Mouse (Mus musculus) lung, adult 2 months (tissue): ENCODE results near the gene Kcnh4. TPM values are rescaled to one million over a fixed set of nuclear protein-coding genes. Genes with fewer than 3 reads are reported as not detected.

ENCODE experiments used
- DNase-seq: peaks from one replicate; pipeline ENCODE4 v3.0.0; 2022
- H3K4me1 ChIP-seq: fragments of 200-500 bp; 2 replicates; pipeline ENCODE4 v1.6.1; 2011; ENCODE audit warnings: low read length; ENCODE audit not compliant: control insufficient read depth, insufficient read depth
- H3K4me3 ChIP-seq: fragments of 200-500 bp; replicated peaks from 2 replicates; pipeline ENCODE3; 2011; ENCODE audit warnings: low read depth, mild to moderate bottlenecking, control low read depth, low read length; ENCODE audit errors: extremely low read depth
- CTCF ChIP-seq: fragments of 200-500 bp; IDR thresholded peaks from 2 replicates; pipeline ENCODE4 v1.5.1; 2011; ENCODE audit warnings: mild to moderate bottlenecking, low read length, control low read depth; ENCODE audit not compliant: insufficient read depth
- POLR2A ChIP-seq: fragments of 200-500 bp; IDR thresholded peaks from 2 replicates; pipeline ENCODE4 v1.6.1; 2011; ENCODE audit warnings: low read depth, mild to moderate bottlenecking, control low read depth, low read length, borderline replicate concordance; ENCODE audit errors: extremely low read depth
- WGBS: fragments of 180-500 bp; shearing (Covaris S2); methylation state at CpG from one replicate; pipeline ENCODE4 v1.1.7; 2018; 5-methylcytosine and 5-hydroxymethylcytosine counted together
- polyA plus RNA-seq: library from polyadenylated mRNA; depleted of rRNA; stranded (reverse); fragments of >200 nt; gene quantifications from 2 replicates; pipeline ENCODE4 v1.2.3, GENCODE M21; 2012

Gene Kcnh4
- polyA plus RNA-seq, 1 experiment = 1.1 TPM

DNA sequence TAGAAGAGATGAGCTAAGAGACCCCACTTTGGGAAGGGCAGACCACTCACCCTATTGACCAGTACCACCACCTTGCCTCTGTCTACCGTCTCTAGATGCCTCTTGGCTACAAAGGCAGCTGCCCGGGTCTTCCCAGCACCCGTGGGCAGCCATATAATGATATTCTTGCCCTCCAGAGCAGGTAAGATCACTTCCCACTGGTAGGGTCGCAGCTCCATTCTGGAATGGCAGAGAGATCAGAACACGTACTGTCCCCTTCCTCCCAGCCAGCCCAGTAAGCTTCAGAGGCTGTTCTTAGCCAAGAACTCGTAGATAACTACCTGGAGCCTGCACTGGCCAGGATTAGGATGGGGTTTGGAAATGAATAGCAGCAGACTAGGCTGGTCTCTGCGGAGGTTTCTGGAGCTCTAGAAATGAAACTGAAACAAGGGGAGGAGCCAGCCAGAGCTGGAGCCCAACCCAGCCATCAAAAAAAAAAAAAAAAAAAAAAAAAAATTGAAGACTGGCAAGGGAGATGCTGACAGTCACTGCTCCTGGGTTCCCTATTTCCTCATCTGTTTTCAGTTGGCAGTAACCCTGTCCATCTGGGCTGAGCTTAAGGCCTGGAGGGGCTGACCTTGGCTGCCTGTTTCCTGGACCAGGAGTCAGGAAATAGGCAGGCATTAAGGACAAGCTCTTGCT lies 55.8 kb downstream of the Kcnh4 start, which contains the start of gene Dhx58:
Gene Dhx58 (minus strand): TSS at position 421 of the 681 bp plus-strand sequence.
- WGBS = 45% methylated on average over 7 of the region's 7 CpGs
- Histone ChIP-seq H3K4me3 (peak within 1 kb of the TSS; percentile 66), H3K4me1 (peaks cover 13% of the 10 kb centered on the region)
- TF ChIP-seq CTCF = no peak
- peak; percentile 20; the same call in 1 of the 2 replicates for TF ChIP-seq POLR2A
- DNase-seq = no peak

DNA sequence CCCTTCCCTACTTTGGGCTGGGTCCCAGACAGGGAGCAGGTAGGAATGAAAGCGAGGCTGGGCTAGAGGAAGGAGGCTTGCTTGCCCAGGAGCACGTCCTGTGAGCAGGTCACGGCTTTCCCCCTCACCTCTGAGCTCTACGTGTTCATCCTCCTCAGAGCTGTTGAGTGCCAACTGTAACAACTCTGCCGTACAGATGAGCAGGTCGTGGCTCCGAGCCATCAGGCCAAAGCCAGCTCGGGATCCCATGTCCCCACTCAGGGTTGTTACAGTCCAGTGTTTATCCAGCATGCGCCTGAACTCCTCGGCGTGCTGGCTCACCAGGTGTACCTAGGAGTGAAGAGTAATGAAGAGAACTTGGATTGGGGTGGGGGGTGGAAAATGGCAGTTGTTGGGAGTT lies 56.4 kb downstream of the Kcnh4 start:
- Histone ChIP-seq H3K4me3 (no peak overlapping the region), H3K4me1 (peaks cover 13% of the 10 kb centered on the region)
- DNase-seq = no peak
- 34% methylated on average over 11 of the region's 11 CpGs for WGBS
- TF ChIP-seq CTCF (no peak), POLR2A (no peak)

DNA sequence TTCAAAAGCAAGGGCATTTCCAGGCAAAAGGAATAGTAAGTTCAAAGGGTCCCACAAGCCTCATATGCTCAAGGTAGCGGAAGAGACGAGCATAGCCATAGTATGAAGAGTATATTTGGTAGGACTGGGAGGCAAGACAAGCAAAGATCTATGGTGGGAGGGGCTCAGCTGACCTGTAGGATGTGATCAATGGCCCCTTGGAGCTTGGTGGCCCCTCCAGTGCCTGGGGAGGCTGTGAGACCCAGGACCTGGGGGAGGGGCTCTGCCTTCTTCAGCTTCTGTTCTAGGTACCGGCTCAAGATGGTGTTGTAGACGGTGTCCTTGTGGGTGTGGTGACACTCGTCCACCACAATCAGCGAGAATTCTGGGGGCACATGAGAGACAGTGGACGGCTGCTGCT lies 56.8 kb downstream of the Kcnh4 start:
- TF ChIP-seq POLR2A (no peak), CTCF (no peak)
- Histone ChIP-seq H3K4me1 (peaks cover 13% of the 10 kb centered on the region), H3K4me3 (peak overlapping the region; percentile 38)
- WGBS = 39% methylated on average over 7 of the region's 7 CpGs
- DNase-seq = no peak

DNA sequence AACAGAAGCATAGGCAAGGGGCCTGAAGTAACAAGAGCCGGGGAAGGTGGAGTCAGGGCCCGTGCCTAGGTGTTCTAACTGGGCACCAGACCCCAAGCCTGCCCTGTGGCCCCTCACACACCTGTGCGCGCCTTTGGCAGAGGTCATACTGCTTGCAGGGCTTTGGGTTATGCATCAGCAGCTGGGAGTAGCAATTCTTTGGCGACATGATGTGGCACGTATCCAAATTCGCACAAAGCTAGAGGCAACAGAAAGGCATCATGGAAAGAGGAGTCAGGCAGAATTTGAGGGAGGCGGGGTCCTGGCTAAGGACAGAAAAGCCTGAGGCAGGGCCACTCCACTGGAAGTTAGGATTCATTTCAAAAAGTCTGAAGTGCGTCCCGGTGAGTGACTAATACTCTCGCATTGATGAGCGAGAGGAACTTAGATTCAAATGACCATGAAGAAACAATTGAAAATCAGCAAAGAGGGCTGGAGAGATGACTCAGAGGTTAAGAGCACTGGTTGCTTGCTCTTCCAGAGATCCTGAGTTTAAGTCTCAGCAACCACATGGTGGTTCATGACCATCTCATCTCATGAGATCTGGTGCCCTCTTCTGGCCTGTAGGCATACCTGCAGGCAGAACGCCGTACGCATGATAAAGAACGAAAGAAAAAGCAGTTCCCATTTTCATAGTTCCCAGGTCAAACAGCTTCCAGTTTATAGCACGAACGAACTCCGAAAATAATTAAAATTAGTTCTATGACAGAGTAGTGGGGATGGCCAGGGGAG lies 57.5 kb downstream of the Kcnh4 start:
- Histone ChIP-seq H3K4me3 (peak overlapping the region; percentile 38), H3K4me1 (peaks cover 13% of the 10 kb centered on the region)
- TF ChIP-seq CTCF = peak; percentile 99
- TF ChIP-seq POLR2A = no peak
- peak; percentile 51 for DNase-seq
- WGBS = 39% methylated on average over 19 of the region's 19 CpGs

DNA sequence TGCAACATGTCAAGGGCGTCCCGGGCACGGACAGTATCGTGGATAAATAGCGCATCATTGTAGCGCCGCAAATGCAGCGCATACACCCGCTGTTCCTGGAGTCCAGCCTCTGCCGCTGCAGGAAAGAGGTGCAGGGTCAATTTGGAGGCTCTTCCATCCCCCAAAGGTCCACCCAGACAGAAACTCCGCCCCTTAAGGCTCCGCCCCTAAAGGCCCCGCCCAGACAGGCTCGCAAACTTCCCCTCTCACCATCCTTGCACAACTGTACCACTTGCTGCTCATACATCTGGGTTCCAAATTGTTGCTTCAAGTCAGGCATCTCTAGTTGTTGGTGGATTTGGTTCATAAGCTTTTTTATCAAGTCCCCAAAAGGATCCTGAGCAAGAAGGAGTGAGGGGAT lies 58.4 kb downstream of the Kcnh4 start:
- WGBS = 18% methylated on average over 14 of the region's 14 CpGs
- Histone ChIP-seq H3K4me1 (peaks cover 13% of the 10 kb centered on the region), H3K4me3 (peak overlapping the region; percentile 25)
- TF ChIP-seq CTCF (no peak), POLR2A (no peak; the same call in 1 of the 2 replicates)
- DNase-seq = peak; percentile 63

DNA sequence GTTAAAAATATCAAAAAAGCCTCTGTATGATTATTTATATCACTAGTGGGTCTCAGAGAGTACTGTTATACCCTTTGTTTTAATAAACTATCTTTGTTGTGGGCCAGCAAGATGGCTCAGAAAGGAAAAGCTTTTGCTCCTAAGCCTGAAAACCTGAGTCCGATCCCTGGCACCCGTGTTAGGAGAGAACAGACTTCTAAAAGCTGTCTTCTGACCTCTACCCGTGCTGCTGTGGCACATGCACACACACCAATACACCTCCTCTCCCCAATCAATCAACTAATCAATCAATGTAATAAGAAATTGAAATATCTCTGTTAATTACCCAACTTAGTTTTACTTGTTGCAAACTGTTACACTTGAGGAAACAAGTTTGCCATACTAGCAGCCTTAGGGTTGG lies 59.0 kb downstream of the Kcnh4 start:
- H3K4me1 ChIP-seq = peaks cover 13% of the 10 kb centered on the region
- no peak for DNase-seq
- no peak for TF ChIP-seq CTCF
- TF ChIP-seq POLR2A = no peak
- H3K4me3 ChIP-seq = no peak overlapping the region
- WGBS = 76% methylated on average over 3 of the region's 3 CpGs

DNA sequence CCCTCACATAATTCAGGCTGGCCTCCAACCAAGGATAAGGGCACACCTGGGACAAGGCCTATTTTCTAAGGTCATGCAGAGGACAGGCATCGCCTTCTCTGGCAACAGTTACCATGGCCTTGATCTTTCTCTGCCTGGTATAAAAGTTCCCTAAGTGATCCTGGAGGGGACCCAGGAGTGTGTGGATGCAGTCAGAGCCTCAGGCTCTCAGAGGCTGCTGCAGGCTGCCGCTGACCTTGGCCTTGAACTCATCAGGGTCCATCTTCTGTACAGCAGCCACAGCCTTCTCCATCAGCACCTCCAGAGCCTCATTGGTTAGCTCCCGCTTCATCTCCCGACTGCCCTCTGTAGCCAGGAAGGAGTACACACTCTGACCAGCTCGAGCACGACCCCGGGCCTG lies 61.8 kb downstream of the Kcnh4 start:
- no peak for DNase-seq
- TF ChIP-seq CTCF (no peak), POLR2A (no peak)
- no peak overlapping the region for H3K4me3 ChIP-seq
- WGBS = 78% methylated on average over 7 of the region's 7 CpGs
- H3K4me1 ChIP-seq = peaks cover 3% of the 10 kb centered on the region

DNA sequence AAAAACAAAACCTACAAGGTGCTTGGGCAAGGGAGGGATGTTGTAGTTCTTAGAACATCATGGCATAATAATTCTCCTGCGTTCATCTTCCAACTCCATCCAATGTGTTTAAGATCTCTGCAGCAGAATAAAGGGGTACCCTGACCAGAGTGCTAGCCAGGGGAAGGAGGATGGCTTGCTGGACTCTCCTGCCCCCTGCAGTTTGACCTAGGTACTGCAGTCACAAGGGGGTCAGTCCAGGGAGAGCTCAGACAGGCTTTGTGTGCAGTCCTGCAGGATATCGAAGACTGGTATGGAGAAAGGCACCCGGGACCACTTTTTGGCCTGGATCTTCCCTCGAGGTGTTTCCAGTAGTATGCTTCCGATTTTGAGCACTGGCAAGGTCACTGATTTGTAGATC lies 64.8 kb downstream of the Kcnh4 start:
- WGBS = 33% methylated on average over 5 of the region's 5 CpGs
- peak; percentile 92 for TF ChIP-seq CTCF
- no peak for TF ChIP-seq POLR2A
- no peak overlapping the region for H3K4me3 ChIP-seq
- DNase-seq = peak; percentile 76
- H3K4me1 ChIP-seq = no peaks in the 10 kb centered on the region

DNA sequence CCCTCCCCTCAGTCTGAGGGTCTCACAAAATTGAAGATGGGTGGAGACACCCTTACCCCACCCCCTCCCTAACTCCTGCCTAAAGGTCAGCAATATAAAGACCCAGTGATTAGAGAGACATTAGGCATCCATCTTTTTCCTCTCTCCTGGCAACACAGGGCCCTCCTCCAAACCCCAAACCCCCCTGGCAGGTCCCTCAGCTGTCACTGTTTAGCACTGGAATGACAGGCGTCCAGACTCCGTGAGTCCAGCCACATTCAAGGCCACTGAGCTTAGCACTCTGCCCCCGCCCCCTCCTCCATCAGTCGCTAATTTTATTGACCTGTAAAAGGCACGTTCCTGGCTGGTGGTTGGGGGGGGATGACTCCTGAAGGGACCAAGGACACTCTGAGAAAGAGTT lies 66.6 kb downstream of the Kcnh4 start:
- TF ChIP-seq CTCF (no peak), POLR2A (no peak)
- H3K4me3 ChIP-seq = no peak overlapping the region
- 44% methylated on average over 5 of the region's 5 CpGs for WGBS
- DNase-seq = no peak
- H3K4me1 ChIP-seq = no peaks in the 10 kb centered on the region
